Mouse (Mus musculus) thymus, adult 2 months (tissue): ENCODE data around the gene Cgref1. TPM values are rescaled to one million over a fixed set of nuclear protein-coding genes. Genes with fewer than 3 reads are reported as not detected.
A peak's percentile ranks its signal among the peaks of the same experiment; 100 is the strongest.

Source experiments
- DNase-seq: peaks from one replicate; pipeline ENCODE4 v3.0.0; 2021
- H3K27ac ChIP-seq: fragments of 200-500 bp; 2 replicates; pipeline ENCODE4 v1.5.1; 2012; ENCODE audit warnings: low read length, control low read depth; ENCODE audit not compliant: control insufficient read depth, insufficient read depth
- H3K27me3 ChIP-seq: fragments of 200-500 bp; 2 replicates; pipeline ENCODE4 v1.6.1; 2012; ENCODE audit warnings: mild to moderate bottlenecking, low read length, moderate library complexity, mixed read lengths; ENCODE audit not compliant: control insufficient read depth, insufficient read depth
- H3K36me3 ChIP-seq: fragments of 200-500 bp; 2 replicates; pipeline ENCODE4 v1.6.1; 2012; ENCODE audit warnings: mild to moderate bottlenecking, low read length, moderate library complexity; ENCODE audit not compliant: control insufficient read depth, insufficient read depth
- H3K4me1 ChIP-seq: fragments of 200-500 bp; replicated peaks from 2 replicates; pipeline ENCODE4 v1.6.1; 2012; ENCODE audit warnings: low read length; ENCODE audit not compliant: control insufficient read depth, insufficient read depth
- H3K4me3 ChIP-seq: fragments of 200-500 bp; 2 replicates; pipeline ENCODE4 v1.5.1; 2012; ENCODE audit warnings: mild to moderate bottlenecking, low read length, control low read depth, moderate library complexity; ENCODE audit not compliant: control insufficient read depth, insufficient read depth
- CTCF ChIP-seq: fragments of 200-500 bp; IDR thresholded peaks from 2 replicates; pipeline ENCODE4 v1.5.1; 2012; ENCODE audit warnings: mild to moderate bottlenecking, control low read depth, low read length, moderate library complexity, borderline replicate concordance; ENCODE audit not compliant: control insufficient read depth, poor library complexity, insufficient read depth; ENCODE audit errors: extremely low read depth
- POLR2A ChIP-seq: fragments of 200-500 bp; IDR thresholded peaks from 2 replicates; pipeline ENCODE4 v1.6.1; 2012; ENCODE audit warnings: mild to moderate bottlenecking, low read length, control low read depth, moderate library complexity; ENCODE audit not compliant: control insufficient read depth, poor library complexity, insufficient read depth; ENCODE audit errors: extremely low read depth
- WGBS: fragments of 180-500 bp; shearing (Covaris S2); methylation state at CpG from one replicate; pipeline ENCODE4 v1.1.7; 2018; 5-methylcytosine and 5-hydroxymethylcytosine counted together
- polyA plus RNA-seq: library from polyadenylated mRNA; depleted of rRNA; stranded (reverse); fragments of >200 nt; gene quantifications from 2 replicates; pipeline ENCODE4 v1.2.3, GENCODE M21; 2012

Cgref1 gene
- polyA plus RNA-seq, 1 experiment, result 0.70 TPM

DNA sequence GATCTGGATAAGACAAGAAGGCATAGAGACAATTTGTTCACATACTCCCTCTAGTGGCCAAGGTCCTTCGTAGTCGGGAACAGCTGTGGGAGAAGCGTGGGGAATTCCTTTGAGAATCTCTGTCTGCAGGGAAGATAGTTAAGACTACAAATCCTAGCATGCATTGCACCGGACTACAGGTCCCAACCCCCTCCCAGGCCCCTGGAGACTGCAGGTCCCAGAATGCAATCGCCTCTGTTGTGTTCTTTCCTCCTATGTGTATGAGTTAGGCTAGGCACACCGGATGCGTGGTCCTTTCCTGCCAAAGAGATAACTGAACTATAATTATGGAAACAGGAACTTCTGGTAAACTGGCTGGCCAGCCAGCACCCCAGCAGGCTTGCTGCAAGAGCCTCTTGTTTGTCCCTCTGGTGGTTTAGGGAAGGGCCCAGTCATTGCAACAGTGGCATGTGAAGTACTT lies 29.4 kb downstream of the Cgref1 start:
- Histone ChIP-seq H3K27me3 (no peaks in the 10 kb centered on the region), H3K4me3 (no peak overlapping the region), H3K4me1 (peaks cover 36% of the 10 kb centered on the region), H3K27ac (peak overlapping the region; percentile 58), H3K36me3 (no peaks in the 10 kb centered on the region)
- peak; percentile 68 for DNase-seq
- 8% methylated on average over 7 of the region's 7 CpGs for WGBS
- TF ChIP-seq CTCF (0 out of 2 replicates have a peak, but pooled peaks have one; percentile 49), POLR2A (no peak)

DNA sequence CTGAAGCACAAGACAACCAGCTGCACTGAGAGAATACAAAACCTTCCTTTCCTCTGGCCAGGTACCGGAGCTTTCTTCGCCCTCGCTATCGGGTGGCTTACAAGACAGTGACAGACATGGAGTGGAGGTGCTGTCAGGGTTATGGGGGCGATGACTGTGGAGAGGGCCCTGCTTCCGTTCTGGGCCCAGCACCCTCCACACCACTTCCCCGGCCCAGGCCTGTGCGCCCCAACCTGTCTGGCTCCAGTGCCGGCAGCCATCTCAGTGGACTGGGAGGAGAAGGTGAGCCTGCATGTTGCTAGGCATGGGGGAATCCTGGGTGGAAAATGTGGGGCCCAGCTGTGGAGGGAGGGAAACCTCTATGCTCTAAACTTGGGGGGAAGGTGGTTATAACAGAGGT lies 29.9 kb downstream of the Cgref1 start:
- peak; percentile 51 for DNase-seq
- TF ChIP-seq POLR2A (no peak), CTCF (no peak)

DNA sequence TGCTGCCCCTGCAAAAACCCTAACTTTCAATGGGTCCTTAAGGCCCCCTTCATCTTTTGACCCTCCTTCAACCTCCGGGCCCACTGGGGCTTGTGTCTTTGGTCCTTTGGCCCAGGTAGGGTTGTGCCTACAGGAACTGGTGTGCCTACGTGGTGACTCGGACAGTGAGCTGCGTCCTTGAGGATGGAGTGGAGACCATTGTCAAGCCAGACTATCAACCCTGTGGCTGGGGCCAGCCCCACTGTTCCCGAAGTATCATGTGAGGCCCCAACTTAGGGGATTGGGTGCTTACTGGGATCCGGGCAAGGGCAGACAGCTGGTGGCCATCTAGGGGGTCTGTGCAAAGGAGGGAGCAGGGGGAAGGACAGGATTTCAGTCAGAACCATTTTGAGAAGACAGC lies 30.5 kb downstream of the Cgref1 start:
- TF ChIP-seq POLR2A (no peak), CTCF (no peak)
- 33% methylated on average over 6 of the region's 6 CpGs for WGBS
- DNase-seq, result peak; percentile 35
- Histone ChIP-seq H3K36me3 (no peaks in the 10 kb centered on the region), H3K27me3 (no peaks in the 10 kb centered on the region), H3K27ac (peak overlapping the region; percentile 66), H3K4me1 (peaks cover 36% of the 10 kb centered on the region), H3K4me3 (peak overlapping the region; percentile 32)

More for the DNA sequence above, 29.9 kb downstream of the Cgref1 start:
- Histone ChIP-seq H3K27me3 (no peaks in the 10 kb centered on the region), H3K4me1 (peaks cover 36% of the 10 kb centered on the region), H3K36me3 (no peaks in the 10 kb centered on the region), H3K4me3 (peak overlapping the region; percentile 32), H3K27ac (peak overlapping the region; percentile 66)
- 6% methylated on average over 9 of the region's 9 CpGs for WGBS

DNA sequence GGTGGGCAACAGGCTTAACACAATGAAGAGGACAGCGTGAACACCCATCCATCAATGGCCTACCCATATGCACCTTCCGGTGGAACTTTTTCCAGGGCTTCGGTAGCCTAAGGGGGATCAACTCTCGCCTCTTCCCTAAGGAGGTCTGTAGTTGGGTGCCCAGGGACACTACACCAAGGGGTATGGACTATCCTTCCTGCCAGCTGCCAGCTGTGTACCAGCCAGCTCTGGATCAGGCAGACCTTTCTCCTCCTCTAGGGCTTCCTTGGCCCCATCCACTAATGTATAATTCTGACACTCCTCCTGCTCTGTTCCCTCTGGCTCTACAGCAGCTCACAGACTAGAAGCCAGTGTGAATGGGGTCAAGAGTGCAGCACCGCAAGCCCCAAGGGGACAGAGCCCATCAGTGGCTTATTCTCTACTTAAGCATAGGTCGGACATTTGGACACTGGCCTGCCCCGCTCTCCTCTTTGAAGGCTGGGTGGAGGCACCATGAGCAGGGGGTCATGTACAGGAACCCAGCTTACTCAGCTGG lies 31.2 kb downstream of the Cgref1 start:
- peaks cover 36% of the 10 kb centered on the region for H3K4me1 ChIP-seq
- DNase-seq, result no peak

DNA sequence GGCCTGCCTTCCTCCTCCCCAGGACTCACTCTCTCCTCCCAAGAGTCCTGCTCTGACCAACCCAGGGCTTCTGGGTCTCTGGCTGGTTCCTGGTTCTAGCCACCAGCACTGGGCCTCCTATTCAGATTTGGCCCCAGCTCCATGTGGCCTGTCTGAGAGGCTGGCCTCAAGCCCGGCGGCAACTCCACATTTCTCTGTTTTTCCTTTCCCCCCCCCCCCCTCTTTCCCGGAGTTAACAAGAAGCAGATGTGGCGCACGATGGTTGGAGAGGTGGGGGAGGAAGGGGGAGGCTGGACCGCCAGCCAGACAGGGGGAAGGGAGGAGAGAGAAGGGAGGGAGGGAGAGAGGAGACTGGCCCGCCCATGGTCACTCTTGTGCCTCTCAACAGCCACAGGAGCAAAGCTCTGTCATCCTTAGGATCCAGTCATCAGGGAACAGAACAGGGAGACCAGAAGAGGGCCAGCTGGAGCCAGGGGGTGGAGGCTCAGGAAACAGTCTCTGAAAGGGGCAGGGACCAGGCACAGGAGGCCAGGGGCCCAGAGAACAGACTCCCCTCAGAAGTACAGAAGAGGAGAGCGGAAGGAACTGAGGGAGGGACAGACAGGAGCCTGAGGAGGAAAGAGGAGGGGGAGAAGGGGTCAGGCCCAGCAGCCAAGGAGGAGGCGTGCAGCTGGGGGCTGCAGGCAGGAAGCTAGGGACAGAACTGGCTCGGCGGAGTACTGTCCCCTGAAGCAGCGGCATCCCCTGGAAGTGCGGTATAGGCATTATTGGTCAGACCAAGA lies 32.1 kb downstream of the Cgref1 start, which contains the start of gene Emilin1:
Emilin1 (plus strand) TSS at position 343 of the 782 bp plus-strand sequence.
- no peak for TF ChIP-seq CTCF
- TF ChIP-seq POLR2A, result 0 out of 2 replicates have a peak, but pooled peaks have one; percentile 29
- H3K36me3 ChIP-seq, result no peaks in the 10 kb centered on the region
- H3K27me3 ChIP-seq, result no peaks in the 10 kb centered on the region
- 12% methylated on average over 13 of the region's 13 CpGs for WGBS
- DNase-seq, result peak; percentile 41
- H3K4me1 ChIP-seq, result peaks cover 45% of the 10 kb centered on the region
- H3K4me3 ChIP-seq, result peak within 1 kb of the TSS; percentile 50
- H3K27ac ChIP-seq, result peak within 1 kb of the TSS; percentile 66

More for the DNA sequence above, 31.2 kb downstream of the Cgref1 start:
- peak overlapping the region; percentile 66 for H3K27ac ChIP-seq
- H3K36me3 ChIP-seq, result no peaks in the 10 kb centered on the region
- 21% methylated on average over 7 of the region's 7 CpGs for WGBS
- H3K27me3 ChIP-seq, result no peaks in the 10 kb centered on the region
- 0 out of 2 replicates have a peak, but pooled peaks have one; percentile 23 for TF ChIP-seq POLR2A
- no peak for TF ChIP-seq CTCF
- H3K4me3 ChIP-seq, result peak overlapping the region; percentile 50

DNA sequence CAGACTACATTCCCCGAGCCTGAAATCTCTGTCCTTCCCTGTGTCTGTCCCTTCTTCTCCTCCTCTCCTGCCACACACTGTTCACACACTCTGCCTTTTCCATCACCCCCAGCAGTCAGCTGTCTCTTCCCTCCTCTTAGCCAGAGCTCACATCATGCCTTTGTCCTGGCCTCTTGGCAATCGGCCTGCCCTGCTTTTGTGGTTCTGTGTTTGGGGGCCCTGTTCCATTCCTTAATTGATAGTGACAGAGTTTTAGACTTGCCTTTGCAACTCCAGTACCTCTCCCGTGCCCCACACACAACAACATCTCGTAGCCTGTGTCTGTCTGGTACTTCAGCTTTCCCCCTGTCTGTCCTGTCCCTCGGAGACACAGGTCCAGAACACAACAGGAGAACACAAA lies 33.2 kb downstream of the Cgref1 start:
- 86% methylated on average over 5 of the region's 5 CpGs for WGBS
- Histone ChIP-seq H3K4me1 (peaks cover 49% of the 10 kb centered on the region), H3K4me3 (no peak overlapping the region), H3K36me3 (no peaks in the 10 kb centered on the region), H3K27me3 (no peaks in the 10 kb centered on the region), H3K27ac (peak overlapping the region; percentile 10; the same call in 1 of the 2 replicates)
- no peak for DNase-seq
- TF ChIP-seq CTCF (no peak), POLR2A (no peak)

DNA sequence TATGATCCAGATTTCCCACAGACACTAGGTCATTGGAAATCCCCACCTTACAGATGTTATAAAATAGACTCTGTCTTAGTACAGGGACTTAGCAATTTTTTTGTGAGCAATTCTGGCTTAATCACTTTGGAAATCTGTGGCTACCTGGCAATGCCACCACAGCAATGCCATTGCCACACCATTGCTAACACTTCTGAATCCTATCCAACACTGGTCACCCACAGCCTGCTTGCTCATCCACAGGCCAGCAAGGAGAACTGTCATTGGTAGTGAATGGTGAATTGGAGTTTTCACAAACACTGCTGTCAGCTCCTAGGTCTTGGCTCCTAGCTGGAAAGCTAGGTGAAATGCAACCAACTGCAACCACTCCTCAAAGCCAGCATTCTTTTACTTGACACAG lies 34.9 kb downstream of the Cgref1 start:
- H3K4me3 ChIP-seq, result no peak overlapping the region
- no peak overlapping the region for H3K27ac ChIP-seq
- H3K27me3 ChIP-seq, result no peaks in the 10 kb centered on the region
- H3K36me3 ChIP-seq, result no peaks in the 10 kb centered on the region
- TF ChIP-seq CTCF, result no peak
- no peak for TF ChIP-seq POLR2A
- H3K4me1 ChIP-seq, result peaks cover 50% of the 10 kb centered on the region
- DNase-seq, result no peak
